Mouse (Mus musculus) neutrophil, adult 59 days (primary cell): ENCODE results near the gene Zfp239. TPM values are rescaled to one million over a fixed set of nuclear protein-coding genes. Genes with fewer than 3 reads are reported as not detected.

ENCODE experiments used
- total RNA-seq, 2 experiments: library from RNA; stranded (reverse); gene quantifications; 1 replicate in 1 of 2; 2 replicates in 1 of 2; pipeline ENCODE4 v1.2.4; 2023

The Zfp239 gene
- under 1 TPM; 0.27 to 0.55 TPM for total RNA-seq

GRCm38 (mm10) chr6:117861848-117862247 is at the start of gene Zfp239:
TSS of gene Zfp239 (plus strand) at chr6:117862100.

GRCm38 (mm10) chr6:117840686-117841510 is 21.0 kb upstream of the Zfp239 start, which contains the start of gene Zfp637:
TSS of gene Zfp637 (plus strand) at chr6:117841180.

GRCm38 (mm10) chr6:117900126-117901080 is 38.5 kb downstream of the Zfp239 start, which contains the start of gene Hnrnpf:
TSS of gene Hnrnpf (plus strand) at chr6:117900324.

Other genes starting within 250 kb of the Zfp239 start
- gene Zfp637, start 20.9 kb upstream of the Zfp239 start, total RNA-seq: 1 to 10 TPM; 5.0 to 9.4 TPM
- gene Hnrnpf, start 38.2 kb downstream of the Zfp239 start, total RNA-seq: 100 to 1,000 TPM; 515 to 584 TPM
- not detected for gene Fxyd4, start 75.6 kb downstream of the Zfp239 start, total RNA-seq
- 1 to 10 TPM in 1 of 2 experiments, under 1 TPM in 1; 0.60 to 1.1 TPM for gene Rasgef1a, start 149.3 kb downstream of the Zfp239 start, total RNA-seq